Mouse (Mus musculus): ENCODE results near the gene Large1.

GRCm38 (mm10) chr8:73016303-73016702 lies 337.0 kb downstream of the Large1 start:
- no peak for TF ChIP-seq POLR2A (IDR thresholded peaks at IDR 0.05; ENCODE audit: low read depth, low read length)
- TF ChIP-seq CTCF (conservative IDR thresholded peaks at IDR 0.05; ENCODE audit: insufficient read depth, insufficient read length, low read depth, low read length), result no peak

Data from kidney, adult 2 months (tissue).